Mouse (Mus musculus) ovary, postnatal 10 days (tissue): ENCODE measurements around the gene Sigmar1.

Experiments used
- DNase-seq: peaks from one replicate; pipeline ENCODE4 v3.0.0; 2022; ENCODE audit warnings: low spot score

Gene Sigmar1

DNA sequence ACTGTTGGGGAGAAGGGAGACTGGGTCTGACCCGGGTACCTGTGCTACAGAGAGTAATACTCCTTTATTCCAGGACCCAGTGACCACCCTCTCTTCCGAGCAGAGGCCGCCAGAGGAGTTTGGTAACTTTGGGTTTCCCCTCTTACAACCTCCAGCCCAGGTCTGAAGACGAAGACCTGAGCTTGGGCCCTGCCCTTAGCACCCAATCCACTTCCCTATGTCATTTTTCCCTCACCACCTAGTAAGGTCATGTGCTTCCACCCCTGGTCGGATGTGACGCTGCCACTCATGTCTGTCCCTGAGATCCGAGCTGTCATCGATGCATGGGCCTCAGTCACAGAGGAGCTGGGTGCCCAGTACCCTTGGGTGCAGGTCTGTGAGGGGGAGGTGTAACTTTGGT, 483 bp upstream of the Sigmar1 start:
- no peak for DNase-seq

- DNase-seq, result no peak
These were observed 1.1 kb downstream of the Sigmar1 start, which contains the start of gene Galt for GRCm38 (mm10) chr4:41754797-41755337. Galt (plus strand) TSS chr4:41755228.

DNA sequence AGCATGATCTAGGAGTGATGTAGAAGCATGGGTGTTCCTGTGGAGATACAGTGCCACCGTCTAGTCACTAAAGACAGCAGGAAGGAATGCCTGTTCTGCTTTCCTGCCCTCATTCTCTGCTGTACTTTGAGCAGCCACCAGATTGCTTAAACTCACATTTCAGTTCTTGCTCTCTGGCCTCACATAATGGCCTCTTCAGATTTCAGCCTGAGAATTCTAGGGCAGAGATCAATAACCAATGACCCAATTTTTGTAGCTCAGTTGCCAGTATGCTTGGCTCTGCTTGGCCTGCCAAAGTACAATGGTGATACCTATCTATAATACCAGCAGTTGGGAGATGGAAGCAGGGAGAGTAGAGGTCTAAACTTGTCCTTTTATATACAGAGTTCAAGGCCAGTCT, 10.9 kb downstream of the Sigmar1 start:
- no peak for DNase-seq

DNA sequence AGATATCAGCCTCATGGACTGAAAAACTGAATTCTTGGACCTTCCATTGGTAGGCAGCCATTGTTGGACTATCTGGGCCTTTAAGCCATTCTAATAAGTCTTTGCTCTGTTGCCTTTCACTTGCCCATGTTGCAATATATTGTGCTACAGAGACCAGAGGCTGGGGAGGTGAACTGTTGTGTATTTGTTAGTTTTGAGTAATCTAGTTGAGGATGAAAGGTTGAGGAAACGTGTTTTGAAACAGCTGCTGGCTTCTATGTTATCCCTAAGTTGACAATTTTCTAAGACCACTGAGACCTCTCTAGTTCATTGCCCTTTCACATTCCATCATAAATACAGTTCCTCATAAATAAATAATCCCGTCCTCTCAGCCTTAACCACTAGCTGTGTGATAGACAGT, 11.8 kb downstream of the Sigmar1 start:
- DNase-seq, result no peak

GRCm38 (mm10) chr4:41741158-41741560, 14.8 kb downstream of the Sigmar1 start:
- peak; percentile 87 for DNase-seq

GRCm38 (mm10) chr4:41740380-41741157, 15.4 kb downstream of the Sigmar1 start:
- no peak for DNase-seq

GRCm38 (mm10) chr4:41739260-41739659, 16.7 kb downstream of the Sigmar1 start:
- no peak for DNase-seq

DNA sequence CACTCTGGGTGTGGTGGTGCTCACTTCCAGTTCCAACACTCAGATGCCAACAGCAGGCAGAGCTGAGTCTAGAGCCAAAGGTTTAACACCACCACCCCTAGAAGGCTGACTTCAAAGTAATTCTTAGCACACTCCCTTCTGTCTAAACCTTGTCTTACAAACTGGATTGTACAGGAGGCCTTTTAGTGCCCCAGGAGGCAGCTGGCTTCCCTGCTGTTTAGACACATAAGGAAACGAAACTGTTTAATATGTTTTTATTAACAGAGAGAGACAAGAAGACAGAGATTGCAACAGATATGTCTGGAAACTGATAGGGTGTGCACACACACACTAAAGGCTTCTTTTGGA, 17.7 kb downstream of the Sigmar1 start:
- DNase-seq, result no peak

- DNase-seq, result no peak
These were observed 18.2 kb downstream of the Sigmar1 start for GRCm38 (mm10) chr4:41737602-41738255.

- DNase-seq, result no peak
These were observed 24.7 kb downstream of the Sigmar1 start, which contains the start of gene Arid3c for GRCm38 (mm10) chr4:41731052-41731765. Arid3c (minus strand) TSS chr4:41731142.

DNA sequence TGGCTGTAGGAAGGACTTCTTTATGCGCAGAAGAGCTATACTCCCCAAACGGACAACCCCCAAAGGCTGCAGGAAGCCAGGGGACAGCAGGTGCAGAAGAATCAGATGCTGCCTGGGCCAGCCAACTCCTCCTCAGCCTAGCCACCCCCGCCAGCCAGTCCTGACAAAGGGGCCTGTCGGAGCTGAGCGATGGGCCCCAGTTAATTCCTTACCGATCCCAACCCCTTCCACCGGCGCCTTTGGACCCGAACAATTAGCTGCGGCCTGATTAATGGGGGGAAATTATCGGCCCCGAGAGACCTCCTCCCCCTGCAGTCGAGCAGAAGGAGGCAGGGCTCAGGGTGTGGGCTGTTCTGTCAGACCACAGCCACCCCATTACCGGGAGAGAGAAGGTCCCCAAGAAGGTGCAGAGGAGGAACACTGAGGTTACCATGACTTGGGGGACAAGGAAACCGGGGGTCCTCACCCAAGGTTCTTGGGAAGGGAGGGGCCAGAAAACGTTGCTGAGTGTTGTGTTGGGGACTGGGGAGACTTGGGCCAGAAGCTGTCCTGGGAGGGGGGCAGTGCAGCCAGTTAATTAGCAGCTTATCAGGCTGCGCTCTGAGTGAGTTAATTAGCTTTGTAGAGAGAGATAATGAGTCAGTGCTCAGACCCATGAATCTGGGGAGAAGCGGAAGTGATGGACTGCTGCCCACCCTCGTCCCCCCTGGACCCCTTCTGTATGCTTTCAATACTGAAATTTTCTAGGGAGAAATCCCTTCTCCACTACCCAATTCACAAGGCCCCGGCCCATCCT, 28.9 kb downstream of the Sigmar1 start:
- no peak for DNase-seq

- peak; percentile 60 for DNase-seq
These were observed 33.0 kb downstream of the Sigmar1 start, which contains the start of gene Dctn3 for GRCm38 (mm10) chr4:41722918-41723351. Dctn3 (minus strand) TSS chr4:41723170.

DNA sequence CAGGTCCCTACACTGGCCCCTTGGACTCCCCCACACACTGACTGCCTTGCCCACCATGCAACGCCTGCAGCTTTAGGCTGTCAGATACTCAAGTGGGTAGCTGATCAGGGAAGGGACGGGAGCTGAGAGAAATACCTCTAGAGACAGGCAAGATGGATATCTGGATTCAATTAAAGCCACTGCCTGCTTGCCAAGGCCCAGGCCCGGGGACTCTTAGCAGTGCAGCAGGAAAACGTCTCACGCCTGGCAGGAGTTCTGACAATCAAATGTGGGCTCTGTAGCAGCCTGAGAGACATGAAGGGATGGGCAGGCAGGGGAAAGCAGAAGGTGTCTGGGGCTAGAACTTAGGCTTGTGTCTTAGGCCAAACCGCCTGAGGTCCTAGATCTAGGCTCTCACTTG, 39.1 kb downstream of the Sigmar1 start:
- no peak for DNase-seq

GRCm38 (mm10) chr4:41715596-41715995, 40.4 kb downstream of the Sigmar1 start:
- DNase-seq, result no peak

GRCm38 (mm10) chr4:41715082-41715481, 40.9 kb downstream of the Sigmar1 start:
- DNase-seq, result no peak

GRCm38 (mm10) chr4:41714276-41714675, 41.7 kb downstream of the Sigmar1 start:
- no peak for DNase-seq

GRCm38 (mm10) chr4:41713197-41714067, 42.5 kb downstream of the Sigmar1 start, which contains the start of gene Rpp25l:
Rpp25l (minus strand) TSS chr4:41713534.
- peak; percentile 78 for DNase-seq

- no peak for DNase-seq
These were observed 43.3 kb downstream of the Sigmar1 start for GRCm38 (mm10) chr4:41712421-41713196.

DNA sequence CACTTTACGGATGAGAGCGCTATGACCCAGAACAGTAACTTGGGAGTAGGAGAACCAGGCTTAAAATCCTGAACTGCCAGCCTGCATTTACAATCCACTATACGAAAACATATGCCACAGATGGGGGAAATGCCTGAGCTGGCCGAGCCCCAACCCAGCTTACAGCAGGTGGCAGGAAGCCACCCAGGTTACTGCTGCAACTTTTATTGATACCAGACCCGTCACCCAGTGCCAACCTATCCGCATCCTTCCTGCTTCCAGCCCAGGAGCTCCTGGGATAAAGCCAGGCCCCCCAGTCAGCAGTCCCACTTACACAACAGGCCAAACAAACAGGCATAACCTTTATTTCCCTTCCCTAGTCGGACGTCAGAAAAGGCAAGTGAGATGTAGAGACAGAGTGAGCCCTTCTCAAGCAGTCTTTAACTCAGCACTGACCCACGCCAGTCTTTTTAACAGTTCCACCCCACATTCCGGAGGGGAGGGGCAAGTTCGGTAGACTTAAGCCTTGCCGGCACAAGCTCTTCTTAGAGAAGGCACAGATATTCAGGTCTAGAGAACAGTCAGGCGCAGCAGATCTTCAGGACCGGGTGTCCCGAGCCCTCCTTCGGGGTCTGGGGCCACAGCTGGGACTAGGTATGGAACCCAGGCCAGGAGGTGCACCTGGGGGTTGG, 44.1 kb downstream of the Sigmar1 start:
- DNase-seq, result no peak
